Mouse (Mus musculus) megakaryocyte, adult 5-6 weeks (primary cell): Measurements from ENCODE around the gene Gm13271. TPM values are rescaled to one million over a fixed set of nuclear protein-coding genes. Genes with fewer than 3 reads are reported as not detected.
A peak's percentile ranks its signal among the peaks of the same experiment; 100 is the strongest.
"Not testable (repeated sequence)": the region's sequence is repeated elsewhere in the genome, so short reads cannot be mapped to it uniquely, and the experiment has no call there.

Experiments
- ATAC-seq: 2 replicates; pipeline ENCODE4 v1.8.0; 2016; ENCODE audit warnings: mild to moderate bottlenecking, inconsistent platforms; ENCODE audit not compliant: poor library complexity, severe bottlenecking
- total RNA-seq, 2 experiments: library from RNA; stranded (forward) in 1 of 2; stranded (reverse) in 1 of 2; fragments of 153-499, 151-499 nt in 1 of 2; fragments of 221-1000, 200-1000 nt in 1 of 2; gene quantifications; 2 replicates each; pipeline versions ENCODE4 v1.2.3 to v1.2.4; 2015 to 2017

Gm13271 gene
- not detected in 2 replicates for total RNA-seq (2015)
- total RNA-seq (2017) = not detected in 2 replicates

DNA sequence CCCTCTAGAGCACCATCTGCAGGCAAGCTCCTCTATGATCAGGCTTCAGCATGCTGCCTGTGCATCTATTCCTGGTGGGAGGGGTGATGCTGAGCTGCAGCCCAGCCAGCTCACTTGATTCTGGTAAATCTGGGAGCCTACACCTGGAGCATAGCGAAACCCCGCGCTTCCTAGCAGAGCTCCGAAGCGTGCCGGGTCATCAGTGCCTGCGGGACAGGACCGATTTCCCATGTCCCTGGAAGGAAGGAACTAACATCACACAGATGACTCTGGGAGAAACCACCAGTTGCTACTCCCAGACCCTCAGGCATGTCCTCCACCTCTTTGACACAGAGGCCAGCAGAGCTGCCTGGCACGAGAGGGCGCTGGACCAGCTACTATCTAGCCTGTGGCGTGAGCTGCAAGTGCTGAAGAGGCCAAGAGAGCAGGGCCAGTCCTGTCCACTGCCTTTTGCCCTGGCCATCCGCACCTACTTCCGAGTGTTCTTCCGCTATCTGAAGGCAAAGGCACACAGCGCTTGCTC is at the start of gene Gm13271:
Gm13271 (plus strand) TSS at position 51 of the 523 bp plus-strand sequence.
- not testable (repeated sequence) for ATAC-seq

GRCm38 (mm10) chr4:88705924-88706323 is 48.7 kb upstream of the Gm13271 start:
- peak; percentile 85 for ATAC-seq

DNA sequence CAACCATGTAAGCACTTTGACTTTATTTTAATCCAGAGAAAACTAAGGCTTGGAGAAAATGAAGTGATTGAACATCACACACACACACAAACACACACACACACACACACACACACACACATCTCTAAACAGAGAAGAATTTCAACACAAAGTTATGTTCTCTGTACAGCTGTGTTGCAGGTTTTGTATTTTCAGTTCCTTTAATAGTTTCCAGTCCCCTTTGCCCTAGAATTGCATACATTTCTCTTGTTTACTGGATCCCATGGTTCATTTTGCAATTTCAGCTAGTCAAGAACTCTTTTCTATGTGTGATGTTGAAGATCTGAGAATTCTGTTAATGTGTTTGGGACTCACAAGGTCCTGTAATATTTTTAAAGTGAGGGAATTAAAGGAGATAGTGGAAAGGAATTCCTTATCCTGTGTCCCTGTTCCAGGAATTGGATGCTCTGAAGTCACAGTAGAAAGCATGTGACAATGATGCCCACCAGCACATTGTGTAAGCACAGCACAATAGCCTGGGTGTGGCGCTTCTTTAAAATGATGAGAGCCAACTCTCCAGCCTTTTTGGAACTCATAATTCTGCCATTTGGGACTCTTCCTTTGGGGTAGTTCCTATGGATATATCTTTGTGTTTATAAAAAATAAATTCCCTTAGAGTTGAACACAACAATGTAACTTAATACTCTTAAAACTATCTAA is 47.4 kb upstream of the Gm13271 start:
- peak; percentile 78 for ATAC-seq

GRCm38 (mm10) chr4:88714281-88714680 is 40.4 kb upstream of the Gm13271 start:
- no peak for ATAC-seq

DNA sequence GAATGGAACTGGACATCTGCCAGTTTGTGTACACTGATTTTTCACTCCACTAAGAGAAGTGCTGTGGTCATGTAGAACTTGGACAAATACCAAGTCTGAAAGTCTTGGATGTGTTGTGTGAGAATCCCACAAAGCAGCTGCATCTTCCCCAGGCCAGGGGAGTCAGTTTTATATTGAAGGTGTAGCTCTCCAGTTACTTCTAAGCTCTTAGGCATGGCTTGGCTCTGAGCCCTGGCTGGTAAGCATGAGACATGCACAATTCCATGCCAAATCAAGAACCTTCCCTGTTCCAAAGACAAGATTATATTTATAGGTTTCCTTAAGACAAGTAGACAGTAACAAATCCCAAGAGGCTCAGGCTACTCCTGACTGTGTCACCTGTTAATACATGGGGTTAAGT is 39.6 kb upstream of the Gm13271 start:
- ATAC-seq = no peak

DNA sequence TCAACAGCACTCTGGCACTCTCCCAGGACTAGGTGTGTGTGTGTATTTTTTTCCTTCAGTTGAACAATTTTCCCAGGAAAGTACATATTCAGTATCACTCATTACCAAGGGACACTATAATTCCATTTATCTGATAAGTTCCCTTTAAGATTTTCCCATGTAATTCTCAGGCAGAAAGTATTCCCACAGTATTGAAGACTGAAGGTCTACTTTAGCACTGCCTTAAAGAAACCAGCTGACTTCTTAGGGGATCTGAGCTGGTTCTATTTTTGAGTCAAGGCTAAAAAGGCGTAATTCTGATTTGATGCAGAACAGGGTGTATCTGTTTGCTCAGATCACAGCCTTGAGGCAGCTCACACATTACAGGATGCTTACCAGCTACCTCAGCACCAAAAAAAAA is 36.0 kb upstream of the Gm13271 start:
- no peak for ATAC-seq

DNA sequence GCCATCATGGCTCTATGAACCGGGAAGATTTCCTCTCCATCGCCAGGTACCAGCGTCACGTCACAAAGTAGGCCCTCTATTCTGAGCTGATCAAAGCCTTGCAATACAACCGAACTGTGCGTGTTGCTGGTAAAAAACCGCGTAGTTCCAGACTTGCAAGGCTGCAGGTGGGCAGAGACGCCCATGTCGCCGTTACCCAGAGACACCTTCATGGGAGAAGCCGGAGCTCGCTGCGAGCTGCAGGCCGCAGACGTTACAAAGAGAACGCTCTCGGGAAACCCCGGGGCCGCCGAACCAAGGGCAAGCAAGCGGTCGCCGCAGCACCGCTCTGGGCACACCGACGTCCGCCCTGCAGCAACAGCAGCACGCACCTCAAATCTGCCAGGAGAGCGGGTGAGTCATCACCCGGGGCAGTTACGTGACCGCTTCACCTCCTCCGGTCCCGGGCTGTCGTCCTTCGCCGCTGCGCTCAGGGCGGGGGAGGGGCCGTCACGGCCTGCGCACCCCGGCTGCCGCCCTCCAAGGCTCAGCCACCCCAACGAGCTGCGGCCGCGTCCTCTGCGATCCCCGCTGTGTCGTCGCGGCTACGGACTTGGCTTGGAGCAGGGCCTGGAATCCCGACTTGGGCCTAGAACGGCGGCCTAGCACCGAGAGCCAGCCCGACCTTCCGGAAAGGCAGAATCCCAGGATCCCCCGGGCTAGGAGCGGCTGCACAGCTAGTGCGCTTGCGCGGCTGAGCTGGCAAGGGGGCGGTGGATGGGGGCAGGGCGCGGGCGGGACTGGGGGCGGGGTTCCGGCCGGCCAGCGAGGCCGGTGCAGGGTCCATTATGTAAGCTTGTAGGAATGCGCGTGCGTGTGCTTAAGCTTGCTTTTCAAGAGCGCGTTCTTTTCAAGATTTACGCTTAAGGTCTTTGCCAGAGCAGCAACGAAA is 32.6 kb upstream of the Gm13271 start, which contains the start of the genes Gm26566 and Klhl9:
Gm26566 (plus strand) TSS at position 15 of the 931 bp plus-strand sequence.
Klhl9 (minus strand) TSS at position 675 of the 931 bp plus-strand sequence.
- peak; percentile 91 for ATAC-seq

GRCm38 (mm10) chr4:88723497-88724090 is 31.1 kb upstream of the Gm13271 start:
- ATAC-seq = no peak

DNA sequence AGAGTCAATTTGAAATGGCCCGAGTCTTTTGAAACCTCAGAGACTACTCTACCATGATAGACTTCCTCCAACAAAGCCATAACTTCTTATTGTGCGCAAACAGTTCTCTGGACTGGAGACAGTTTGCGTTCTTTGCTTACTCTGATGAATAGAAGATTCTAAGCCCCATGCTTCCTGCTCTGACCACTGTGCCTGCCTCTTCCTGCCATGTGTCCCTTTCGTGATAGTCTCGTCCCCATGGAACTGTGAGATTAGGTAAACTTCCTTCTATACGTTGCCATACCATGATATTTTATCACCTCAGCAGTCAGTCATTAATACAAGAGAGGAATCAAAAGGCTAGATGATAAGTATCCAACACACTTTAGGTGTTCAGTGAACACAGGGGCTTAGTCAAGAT is 27.9 kb upstream of the Gm13271 start:
- no peak for ATAC-seq

DNA sequence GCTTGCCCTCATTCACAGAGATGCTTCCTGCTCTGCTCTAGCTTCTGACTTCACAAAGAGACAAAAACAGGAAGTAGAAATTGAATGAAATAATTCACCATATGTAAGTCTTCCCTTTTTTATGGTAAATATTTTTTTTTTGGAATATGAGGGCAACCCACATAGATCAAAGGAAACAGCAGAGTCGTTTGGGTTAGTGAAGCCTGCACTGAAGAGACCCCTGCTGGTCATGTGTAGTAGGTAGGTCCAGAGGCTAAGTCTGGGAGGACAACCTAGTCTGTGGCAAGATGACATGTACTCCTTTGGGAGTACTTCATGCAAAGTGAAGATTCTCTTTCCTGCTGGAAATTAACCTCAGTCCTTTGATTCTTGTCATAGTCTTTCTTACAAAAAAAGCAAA is 27.3 kb upstream of the Gm13271 start:
- ATAC-seq = peak; percentile 85

GRCm38 (mm10) chr4:88738480-88738879 is 16.2 kb upstream of the Gm13271 start:
- ATAC-seq = peak; percentile 85

DNA sequence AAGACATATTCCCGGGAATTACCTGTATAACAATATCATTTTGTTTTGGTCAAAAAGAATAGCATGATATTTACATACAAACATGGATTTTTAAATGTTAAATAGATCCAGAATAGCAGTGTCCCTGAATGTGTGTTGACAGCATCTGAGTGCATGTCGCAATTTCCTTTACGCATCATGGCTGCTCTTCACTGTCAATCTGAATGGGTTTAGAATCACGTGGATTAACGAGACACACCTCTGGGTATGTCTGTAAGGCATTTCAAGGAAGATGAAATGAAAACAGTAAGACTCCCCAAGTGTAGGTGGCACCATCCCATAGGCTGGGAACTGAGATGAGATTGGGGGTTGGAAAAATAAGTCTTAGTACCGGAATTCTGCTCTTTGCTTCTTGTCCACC is 15.6 kb upstream of the Gm13271 start:
- ATAC-seq = peak; percentile 78

- ATAC-seq = peak; percentile 63
These were observed 13.2 kb upstream of the Gm13271 start for GRCm38 (mm10) chr4:88741426-88741825.

GRCm38 (mm10) chr4:88742771-88743371 is 11.8 kb upstream of the Gm13271 start:
- ATAC-seq = no peak

GRCm38 (mm10) chr4:88744207-88744606 is 10.5 kb upstream of the Gm13271 start:
- ATAC-seq = no peak

DNA sequence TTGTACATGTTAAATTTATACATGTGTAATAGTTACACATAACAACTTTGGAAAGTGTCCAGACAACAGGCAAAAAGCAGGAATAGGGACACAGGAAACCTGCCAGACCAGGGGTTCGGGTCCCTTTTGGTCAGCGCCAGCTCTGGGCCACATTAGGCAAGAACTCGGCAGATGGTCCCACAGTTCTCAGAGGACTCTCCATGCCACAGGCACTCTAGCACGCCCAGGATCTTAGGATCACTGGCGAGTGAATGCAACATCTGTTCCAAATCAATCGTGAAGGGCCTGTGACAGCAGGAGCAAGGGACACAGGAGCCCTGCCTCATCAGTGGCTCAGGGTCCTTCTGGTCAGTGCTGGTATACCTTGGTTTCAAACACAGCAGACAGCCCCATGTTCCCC is 4.7 kb upstream of the Gm13271 start:
- ATAC-seq = no peak

DNA sequence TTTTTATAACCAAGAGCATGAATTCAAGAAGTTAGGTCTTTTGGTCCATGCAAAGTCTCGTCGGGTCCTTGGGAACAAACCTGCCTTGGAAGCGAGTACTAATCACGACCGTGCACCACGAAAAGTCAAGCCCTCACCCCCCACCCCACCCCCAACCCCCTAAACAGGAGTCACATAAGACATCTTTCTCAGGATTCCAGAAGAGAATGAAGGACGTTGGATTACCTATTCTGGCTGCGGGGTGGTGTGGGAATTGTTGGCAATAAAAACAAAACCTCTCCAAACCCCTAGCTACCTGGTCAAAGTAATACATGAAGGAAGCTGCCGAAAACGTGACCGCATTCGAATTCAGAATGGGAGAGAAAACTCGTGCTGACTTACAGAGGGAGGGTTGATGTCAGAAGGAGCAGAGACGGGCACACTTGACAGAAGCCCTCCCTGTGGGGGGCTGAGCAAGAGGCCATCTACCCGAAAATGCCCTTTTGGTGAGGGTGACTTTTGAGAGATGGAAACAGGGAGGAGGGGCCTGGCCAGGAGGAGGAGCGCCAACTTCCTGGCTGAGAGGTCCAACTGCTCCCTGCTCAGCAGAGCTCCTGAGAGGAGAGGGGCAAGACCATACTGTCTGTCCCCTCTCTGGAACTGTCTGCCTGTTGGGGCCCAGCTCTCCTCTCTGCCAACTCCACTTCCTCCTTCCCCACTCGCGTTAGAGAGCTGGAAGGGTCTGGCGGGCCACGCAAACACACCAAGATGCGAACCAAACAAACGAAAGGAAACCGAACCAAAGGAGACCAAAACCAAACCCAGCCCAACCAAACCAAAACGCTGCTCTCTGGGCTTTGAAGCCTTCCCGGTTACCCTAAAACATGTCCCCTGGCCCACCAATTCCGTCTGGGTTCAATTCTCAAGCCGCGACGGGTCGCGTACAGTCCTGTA is 2.2 kb downstream of the Gm13271 start:
- not testable (repeated sequence) for ATAC-seq

DNA sequence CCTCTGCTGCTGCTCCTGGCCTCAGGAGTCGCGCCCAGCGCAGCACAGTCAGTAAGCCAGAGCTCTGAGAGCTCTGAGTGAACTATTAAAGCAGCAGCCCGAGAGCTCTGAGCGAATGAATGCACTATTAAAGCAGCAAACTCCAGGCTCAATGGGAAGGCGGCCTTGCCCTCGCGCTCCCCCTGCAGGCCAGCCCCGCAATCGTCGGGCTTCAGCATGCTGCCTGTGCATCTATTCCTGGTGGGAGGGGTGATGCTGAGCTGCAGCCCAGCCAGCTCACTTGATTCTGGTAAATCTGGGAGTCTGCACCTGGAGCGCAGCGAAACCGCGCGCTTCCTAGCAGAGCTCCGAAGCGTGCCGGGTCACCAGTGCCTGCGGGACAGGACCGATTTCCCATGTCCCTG is 3.0 kb downstream of the Gm13271 start:
- ATAC-seq = peak; percentile 100

DNA sequence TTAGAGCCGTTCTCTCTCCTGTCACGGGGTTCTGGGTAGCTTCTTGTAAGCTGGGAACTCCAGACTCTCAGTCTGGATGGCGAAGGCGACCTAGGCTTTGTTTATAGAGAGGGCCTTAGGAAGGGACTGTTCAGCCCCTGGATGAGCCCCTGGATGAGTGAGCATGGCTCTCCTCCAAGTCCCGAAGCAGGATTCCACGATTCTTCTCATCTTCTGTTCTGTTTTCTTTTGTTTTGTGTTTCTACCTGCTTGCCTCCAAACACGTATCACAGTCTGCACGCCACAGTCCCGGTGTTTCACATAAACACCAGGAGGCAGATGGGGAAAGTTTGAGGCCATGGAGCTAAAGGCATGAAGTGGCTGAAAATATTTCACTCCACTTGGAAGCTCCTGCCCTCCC is 4.1 kb downstream of the Gm13271 start:
- ATAC-seq = not testable (repeated sequence)
